Mouse (Mus musculus) lung, postnatal 25 days (tissue): ENCODE results near the gene Sorbs2.
"Not testable (repeated sequence)": the region's sequence is repeated elsewhere in the genome, so short reads cannot be mapped to it uniquely, and the experiment has no call there.

Experiments used
- DNase-seq: peaks from one replicate; pipeline ENCODE4 v3.0.0; 2022; ENCODE audit warnings: low spot score

Gene Sorbs2

DNA sequence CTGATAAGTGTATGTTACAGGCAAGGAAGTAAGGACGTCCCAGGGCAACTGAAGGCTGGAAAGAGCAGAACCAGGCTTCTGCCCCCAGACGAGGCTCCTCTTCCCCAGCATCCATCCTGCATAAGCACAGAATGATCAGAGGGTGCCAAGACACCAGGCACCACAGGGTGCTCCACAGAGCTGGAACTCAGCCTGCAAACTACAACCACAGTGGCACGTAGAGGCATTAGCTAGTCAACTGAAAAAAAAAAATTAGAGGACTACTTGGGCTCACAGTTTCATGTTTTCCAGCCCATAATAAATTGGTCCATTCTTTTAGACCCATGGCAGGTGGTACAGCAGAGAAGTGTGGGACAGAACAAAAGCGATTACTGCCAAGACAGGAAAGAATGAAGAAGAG is 338.3 kb downstream of the Sorbs2 start:
- no peak for DNase-seq

DNA sequence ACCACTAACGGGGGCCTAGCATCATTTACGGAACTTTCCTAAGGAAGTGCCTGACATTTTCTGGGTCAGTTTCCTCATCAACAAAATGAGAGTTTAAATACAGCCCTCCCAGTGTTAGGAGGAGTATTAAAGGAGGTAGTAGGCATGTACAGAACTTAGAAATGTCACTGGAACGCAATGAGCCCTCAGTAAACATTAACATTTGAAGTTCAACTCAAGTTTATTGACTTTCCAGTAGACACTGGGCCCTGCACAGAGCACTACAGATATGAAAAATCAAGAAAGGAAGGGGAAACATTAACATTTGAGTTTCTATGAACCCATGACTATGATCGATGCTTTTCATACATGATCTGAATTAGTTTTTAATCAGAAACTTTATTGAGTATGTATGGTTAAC is 347.5 kb downstream of the Sorbs2 start:
- DNase-seq = peak; percentile 24

DNA sequence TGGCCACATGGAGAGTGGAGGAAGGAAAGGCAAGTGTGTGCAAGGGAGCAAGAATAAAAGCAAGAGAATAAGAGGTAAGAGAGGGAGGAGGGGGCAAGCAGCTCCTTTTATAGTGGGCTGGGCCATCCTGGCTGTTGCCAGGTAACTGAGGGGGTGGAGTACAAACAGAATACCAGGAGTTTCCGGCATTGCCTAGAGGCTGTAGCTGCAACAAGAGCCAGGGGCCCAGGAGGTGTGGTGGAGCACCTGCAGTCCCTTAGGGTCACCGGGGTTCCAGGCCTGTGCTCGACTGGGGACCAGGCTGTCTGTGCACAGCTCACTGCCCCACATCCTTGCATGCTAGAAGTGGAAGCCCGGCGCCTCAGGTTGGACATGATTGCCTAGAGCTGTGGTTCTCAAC is 350.1 kb downstream of the Sorbs2 start:
- no peak for DNase-seq

DNA sequence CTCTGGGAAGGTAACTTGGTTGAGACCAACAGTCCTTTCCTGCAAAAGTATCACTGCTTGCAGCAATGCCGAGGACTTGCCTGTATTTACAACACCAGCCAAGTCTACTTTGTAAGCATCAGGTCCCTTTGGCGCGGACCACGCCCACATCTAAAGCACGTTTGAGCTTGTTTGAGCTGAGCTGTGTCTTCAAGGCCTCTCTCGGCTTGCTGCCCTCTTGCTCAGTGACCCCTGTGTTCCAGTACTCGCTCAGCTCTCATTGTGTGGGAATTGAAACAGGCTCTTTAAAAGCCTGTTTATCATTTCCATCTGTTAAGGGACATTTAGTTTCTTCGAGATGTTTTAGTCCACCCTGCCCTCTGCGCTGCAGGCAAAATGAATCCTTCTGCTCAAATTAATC is 350.8 kb downstream of the Sorbs2 start:
- DNase-seq = no peak

DNA sequence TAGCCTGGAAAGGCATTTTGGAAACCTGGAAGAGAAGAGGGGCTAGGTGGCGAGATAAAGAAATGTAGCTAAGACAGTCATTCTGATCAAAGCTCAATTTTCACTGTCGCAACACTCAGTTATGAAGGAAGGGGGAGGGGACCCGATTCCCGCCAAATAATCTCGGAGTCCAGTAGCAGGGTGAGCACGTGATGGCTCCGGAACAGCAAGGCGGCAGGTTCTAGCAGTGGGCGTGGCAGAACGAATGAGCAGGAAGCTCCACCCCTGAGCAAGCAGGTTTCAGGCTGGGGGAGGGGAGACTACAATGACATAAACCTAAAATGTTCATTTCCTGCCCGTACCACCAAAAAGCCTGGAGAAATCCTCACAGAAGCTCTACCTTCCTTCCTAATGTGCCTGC is 364.0 kb downstream of the Sorbs2 start:
- not testable (repeated sequence) for DNase-seq

DNA sequence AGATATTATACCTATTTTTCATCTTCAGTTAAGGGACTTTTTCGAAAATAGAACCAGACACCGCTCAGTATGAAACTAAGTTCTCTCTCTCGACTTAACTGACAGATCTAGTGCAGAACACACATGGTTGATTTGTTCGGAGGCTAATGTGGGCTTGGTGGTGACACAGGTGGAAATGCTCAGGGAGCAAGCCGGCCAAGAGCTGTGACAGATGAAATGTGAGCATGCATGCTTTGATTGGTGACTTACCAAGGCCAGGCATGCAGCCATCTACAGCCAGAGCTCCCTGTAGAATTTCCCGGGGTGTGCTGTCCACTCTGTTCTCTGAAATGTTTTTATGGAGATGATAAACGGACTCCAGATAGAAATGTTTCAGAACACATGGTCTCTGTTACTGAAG is 364.5 kb downstream of the Sorbs2 start:
- DNase-seq = no peak

DNA sequence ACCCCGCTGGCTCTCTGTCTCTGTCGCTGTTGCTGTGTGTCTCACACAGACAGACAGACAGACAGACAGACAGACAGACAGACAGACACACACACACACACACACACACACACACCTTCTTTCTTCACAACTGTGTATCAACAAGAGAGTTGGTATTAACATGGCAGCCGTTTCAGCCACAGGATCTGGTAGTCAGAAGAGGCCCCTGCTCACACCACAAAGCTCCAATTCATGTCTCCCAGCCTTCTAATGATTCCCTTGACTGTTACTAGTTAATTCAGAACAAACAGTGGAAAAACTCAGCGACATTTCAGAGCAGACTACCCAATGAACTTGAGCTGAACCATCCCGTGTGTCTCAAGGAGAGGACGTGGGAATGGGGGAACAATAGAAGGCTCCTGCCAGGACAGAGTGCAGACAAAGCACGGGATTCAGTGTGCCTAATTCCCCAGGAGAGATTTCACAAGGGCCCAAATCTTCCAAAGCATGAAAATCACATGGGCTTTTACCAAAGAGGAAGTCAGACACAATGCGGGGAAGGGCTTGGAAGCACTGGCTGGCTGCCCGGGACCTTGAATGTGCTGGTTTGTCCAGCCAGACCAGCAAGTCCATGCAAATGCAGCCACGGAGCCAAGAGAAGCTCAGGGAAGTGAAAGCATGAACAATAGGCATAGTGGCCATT is 367.5 kb downstream of the Sorbs2 start:
- peak; percentile 93 for DNase-seq

DNA sequence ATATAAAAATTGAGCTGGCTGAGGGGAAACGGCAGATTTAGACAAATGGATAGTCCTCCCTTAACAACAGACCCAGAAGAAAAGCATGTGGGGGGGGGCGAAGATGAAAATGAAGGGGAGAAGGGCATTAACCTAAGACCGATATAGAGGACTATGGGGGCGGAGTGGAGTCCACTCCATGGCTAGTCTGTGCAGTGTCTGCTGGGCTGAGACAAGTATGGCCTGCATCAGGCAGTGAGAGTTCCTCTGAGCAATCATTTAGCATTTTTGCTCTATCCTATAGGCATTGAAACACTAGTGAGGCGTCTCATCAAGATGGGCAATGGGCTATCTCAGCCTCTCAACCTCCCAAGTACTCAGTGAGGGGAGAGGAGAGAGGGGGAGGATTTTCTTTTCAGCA is 368.8 kb downstream of the Sorbs2 start:
- DNase-seq = no peak
